Mouse (Mus musculus): Measurements from ENCODE around the gene Eno2. TPM values are rescaled to one million over a fixed set of nuclear protein-coding genes. Genes with fewer than 3 reads are reported as not detected.
"Not testable (repeated sequence)": the region's sequence is repeated elsewhere in the genome, so short reads cannot be mapped to it uniquely, and the experiment has no call there.

Eno2 gene
- total RNA-seq (2015) = not detected in 2 replicates
- total RNA-seq (2017) = not detected in 2 replicates

GRCm38 (mm10) chr6:124769101-124769765, at the start of gene Eno2:
Gene Eno2, minus strand, starts transcription at chr6:124769673.
- peak; percentile 72 for ATAC-seq (ENCODE audit: poor library complexity, severe bottlenecking)

GRCm38 (mm10) chr6:124817971-124818370, 48.5 kb upstream of the Eno2 start:
- ATAC-seq (ENCODE audit: poor library complexity, severe bottlenecking) = peak; percentile 77

- no peak for ATAC-seq (ENCODE audit: poor library complexity, severe bottlenecking)
Measured at GRCm38 (mm10) chr6:124817563-124817962, 48.1 kb upstream of the Eno2 start.

GRCm38 (mm10) chr6:124817125-124817524, 47.7 kb upstream of the Eno2 start:
- ATAC-seq (ENCODE audit: poor library complexity, severe bottlenecking) = no peak

GRCm38 (mm10) chr6:124816611-124817010, 47.1 kb upstream of the Eno2 start:
- ATAC-seq (ENCODE audit: poor library complexity, severe bottlenecking) = no peak

GRCm38 (mm10) chr6:124814858-124815774, 45.6 kb upstream of the Eno2 start:
- no peak for ATAC-seq (ENCODE audit: poor library complexity, severe bottlenecking)

GRCm38 (mm10) chr6:124814448-124814847, 45.0 kb upstream of the Eno2 start:
- ATAC-seq (ENCODE audit: poor library complexity, severe bottlenecking) = peak; percentile 0; the same call in 1 of the 2 replicates

- peak; percentile 74 for ATAC-seq (ENCODE audit: poor library complexity, severe bottlenecking)
Measured at GRCm38 (mm10) chr6:124813933-124814332, 44.5 kb upstream of the Eno2 start, which contains the start of gene Tpi1. Gene Tpi1, minus strand, starts transcription at chr6:124814296.

- peak; percentile 34 for ATAC-seq (ENCODE audit: poor library complexity, severe bottlenecking)
Measured at GRCm38 (mm10) chr6:124813496-124813895, 44.0 kb upstream of the Eno2 start.

GRCm38 (mm10) chr6:124812848-124813247, 43.4 kb upstream of the Eno2 start:
- ATAC-seq (ENCODE audit: poor library complexity, severe bottlenecking) = no peak

- ATAC-seq (ENCODE audit: poor library complexity, severe bottlenecking) = no peak
Measured at GRCm38 (mm10) chr6:124811701-124812560, 42.5 kb upstream of the Eno2 start.

- no peak for ATAC-seq (ENCODE audit: poor library complexity, severe bottlenecking)
Measured at GRCm38 (mm10) chr6:124811403-124811665, 41.9 kb upstream of the Eno2 start.

- not testable (repeated sequence) for ATAC-seq (ENCODE audit: poor library complexity, severe bottlenecking)
Measured at GRCm38 (mm10) chr6:124810566-124811402, 41.3 kb upstream of the Eno2 start.

GRCm38 (mm10) chr6:124809775-124810538, 40.5 kb upstream of the Eno2 start:
- ATAC-seq (ENCODE audit: poor library complexity, severe bottlenecking) = no peak

GRCm38 (mm10) chr6:124809052-124809774, 39.7 kb upstream of the Eno2 start:
- ATAC-seq (ENCODE audit: poor library complexity, severe bottlenecking) = peak; percentile 50

- ATAC-seq (ENCODE audit: poor library complexity, severe bottlenecking) = peak; percentile 60
Measured at GRCm38 (mm10) chr6:124808358-124809012, 39.0 kb upstream of the Eno2 start, which contains the start of gene Spsb2. Gene Spsb2, plus strand, starts transcription at chr6:124808661.

GRCm38 (mm10) chr6:124807986-124808357, 38.5 kb upstream of the Eno2 start:
- no peak for ATAC-seq (ENCODE audit: poor library complexity, severe bottlenecking)

GRCm38 (mm10) chr6:124807366-124807765, 37.9 kb upstream of the Eno2 start:
- no peak for ATAC-seq (ENCODE audit: poor library complexity, severe bottlenecking)
